Mouse (Mus musculus): ENCODE results near the gene Myrfl. TPM values are rescaled to one million over a fixed set of nuclear protein-coding genes. Genes with fewer than 3 reads are reported as not detected.

Gene Myrfl
- polyA plus RNA-seq, 1 experiment from 2014 or later = not detected

GRCm38 (mm10) chr10:116904503-116904908 is 7.8 kb upstream of the Myrfl start:
- peaks cover 19% of the 10 kb centered on the region for H3K36me3 ChIP-seq (ENCODE audit: insufficient read depth, low read length)
- no peak overlapping the region for H3K27ac ChIP-seq (ENCODE audit: low read length)
- DNase-seq (ENCODE audit: low spot score) = no peak
- H3K27me3 ChIP-seq (replicated peaks; ENCODE audit: insufficient read depth, low read length) = no peaks in the 10 kb centered on the region
- H3K4me1 ChIP-seq (ENCODE audit: insufficient read depth, low read depth, low read length) = no peaks in the 10 kb centered on the region
- H3K4me2 ChIP-seq (replicated peaks; ENCODE audit: low read depth, low read length) = no peak overlapping the region
- WGBS = 81% methylated on average over 10 of the region's 10 CpGs
- no peaks in the 10 kb centered on the region for H3K9me3 ChIP-seq (ENCODE audit: low read length)
- ATAC-seq = no peak
- no peak overlapping the region for H3K4me3 ChIP-seq (ENCODE audit: low read depth, low read length)
- TF ChIP-seq CTCF (IDR thresholded peaks at IDR 0.05) (no peak), EP300 (IDR thresholded peaks at IDR 0.05) (no peak)
- H3K9ac ChIP-seq (replicated peaks; ENCODE audit: low read depth) = no peak overlapping the region

GRCm38 (mm10) chr10:116895108-116895833 is 1.4 kb downstream of the Myrfl start:
- Histone ChIP-seq H3K4me1 (ENCODE audit: insufficient read depth, low read depth, low read length) (no peaks in the 10 kb centered on the region), H3K4me3 (ENCODE audit: low read depth, low read length) (no peak overlapping the region), H3K4me2 (replicated peaks; ENCODE audit: low read depth, low read length) (no peak overlapping the region), H3K27ac (ENCODE audit: low read length) (no peak overlapping the region), H3K9me3 (ENCODE audit: low read length) (no peaks in the 10 kb centered on the region), H3K36me3 (ENCODE audit: insufficient read depth, low read length) (no peaks in the 10 kb centered on the region), H3K27me3 (replicated peaks; ENCODE audit: insufficient read depth, low read length) (no peaks in the 10 kb centered on the region), H3K9ac (replicated peaks; ENCODE audit: low read depth) (no peak overlapping the region)
- no peak for TF ChIP-seq EP300 (IDR thresholded peaks at IDR 0.05)
- DNase-seq (ENCODE audit: low spot score) (no peak), ATAC-seq (no peak)
- 87% methylated on average over 12 of the region's 12 CpGs for WGBS

GRCm38 (mm10) chr10:116894540-116894939 is 2.2 kb downstream of the Myrfl start:
- 70% methylated on average over 6 of the region's 6 CpGs for WGBS
- H3K4me3 ChIP-seq (ENCODE audit: low read depth, low read length) = no peak overlapping the region
- H3K27ac ChIP-seq (ENCODE audit: low read length) = no peak overlapping the region
- H3K9ac ChIP-seq (replicated peaks; ENCODE audit: low read depth) = no peak overlapping the region
- H3K9me3 ChIP-seq (ENCODE audit: low read length) = no peaks in the 10 kb centered on the region
- no peak for DNase-seq (ENCODE audit: low spot score)
- no peaks in the 10 kb centered on the region for H3K4me1 ChIP-seq (ENCODE audit: insufficient read depth, low read depth, low read length)
- no peak overlapping the region for H3K4me2 ChIP-seq (replicated peaks; ENCODE audit: low read depth, low read length)
- no peak for ATAC-seq
- TF ChIP-seq CTCF (IDR thresholded peaks at IDR 0.05) (no peak), EP300 (IDR thresholded peaks at IDR 0.05) (no peak)
- H3K27me3 ChIP-seq (replicated peaks; ENCODE audit: insufficient read depth, low read length) = no peaks in the 10 kb centered on the region
- no peaks in the 10 kb centered on the region for H3K36me3 ChIP-seq (ENCODE audit: insufficient read depth, low read length)

- TF ChIP-seq CTCF (IDR thresholded peaks at IDR 0.05) = peak; percentile 78
- no peak for TF ChIP-seq EP300 (IDR thresholded peaks at IDR 0.05)
- no peaks in the 10 kb centered on the region for H3K27me3 ChIP-seq (replicated peaks; ENCODE audit: insufficient read depth, low read length)
- H3K9ac ChIP-seq (replicated peaks; ENCODE audit: low read depth) = no peak overlapping the region
- H3K4me3 ChIP-seq (ENCODE audit: low read depth, low read length) = no peak overlapping the region
- no peaks in the 10 kb centered on the region for H3K36me3 ChIP-seq (ENCODE audit: insufficient read depth, low read length)
- H3K4me1 ChIP-seq (ENCODE audit: insufficient read depth, low read depth, low read length) = no peaks in the 10 kb centered on the region
- ATAC-seq = no peak
- H3K4me2 ChIP-seq (replicated peaks; ENCODE audit: low read depth, low read length) = no peak overlapping the region
- no peaks in the 10 kb centered on the region for H3K9me3 ChIP-seq (ENCODE audit: low read length)
- peak; percentile 61 for DNase-seq (ENCODE audit: low spot score)
- 11% methylated on average over 3 of the region's 3 CpGs for WGBS
- H3K27ac ChIP-seq (ENCODE audit: low read length) = no peak overlapping the region
These were observed 3.0 kb downstream of the Myrfl start for GRCm38 (mm10) chr10:116893753-116894152.

- Histone ChIP-seq H3K27me3 (replicated peaks; ENCODE audit: insufficient read depth, low read length) (no peaks in the 10 kb centered on the region), H3K4me1 (ENCODE audit: insufficient read depth, low read depth, low read length) (no peaks in the 10 kb centered on the region), H3K4me2 (replicated peaks; ENCODE audit: low read depth, low read length) (no peak overlapping the region), H3K9ac (replicated peaks; ENCODE audit: low read depth) (no peak overlapping the region), H3K4me3 (ENCODE audit: low read depth, low read length) (no peak overlapping the region), H3K36me3 (ENCODE audit: insufficient read depth, low read length) (no peaks in the 10 kb centered on the region), H3K9me3 (ENCODE audit: low read length) (no peaks in the 10 kb centered on the region), H3K27ac (ENCODE audit: low read length) (no peak overlapping the region)
- ATAC-seq = no peak
- DNase-seq (ENCODE audit: low spot score) = no peak
- 50% methylated on average over 5 of the region's 5 CpGs for WGBS
- TF ChIP-seq EP300 (IDR thresholded peaks at IDR 0.05) (no peak), CTCF (IDR thresholded peaks at IDR 0.05) (no peak)
These were observed 6.1 kb downstream of the Myrfl start for GRCm38 (mm10) chr10:116890587-116890986.

- no peaks in the 10 kb centered on the region for H3K36me3 ChIP-seq (ENCODE audit: insufficient read depth, low read length)
- H3K4me3 ChIP-seq (ENCODE audit: low read depth, low read length) = no peak overlapping the region
- no peak overlapping the region for H3K27ac ChIP-seq (ENCODE audit: low read length)
- no peak overlapping the region for H3K9ac ChIP-seq (replicated peaks; ENCODE audit: low read depth)
- no peaks in the 10 kb centered on the region for H3K4me1 ChIP-seq (ENCODE audit: insufficient read depth, low read depth, low read length)
- no peak for TF ChIP-seq EP300 (IDR thresholded peaks at IDR 0.05)
- TF ChIP-seq CTCF (IDR thresholded peaks at IDR 0.05) = no peak
- H3K9me3 ChIP-seq (ENCODE audit: low read length) = no peaks in the 10 kb centered on the region
- 60% methylated on average over 3 of the region's 3 CpGs for WGBS
- no peaks in the 10 kb centered on the region for H3K27me3 ChIP-seq (replicated peaks; ENCODE audit: insufficient read depth, low read length)
- ATAC-seq (no peak), DNase-seq (ENCODE audit: low spot score) (no peak)
- H3K4me2 ChIP-seq (replicated peaks; ENCODE audit: low read depth, low read length) = no peak overlapping the region
These were observed 12.2 kb downstream of the Myrfl start for GRCm38 (mm10) chr10:116884552-116884951.

All from lung, postnatal 0 days (tissue).